Mouse (Mus musculus) spleen, postnatal 0 days (tissue): Measurements from ENCODE around the gene Zfp60. TPM values are rescaled to one million over a fixed set of nuclear protein-coding genes. Genes with fewer than 3 reads are reported as not detected.

Experiments used
- polyA plus RNA-seq: library from polyadenylated mRNA; unstranded; fragments of >200 nt; fragmentation: Nextera tagmentation; extraction: Ambion mirVana; gene quantifications from 2 replicates; pipeline ENCODE4 v1.2.1, GENCODE M21; 2015

Gene Zfp60
- polyA plus RNA-seq: 5.5 and 6.4 TPM in 2 replicates

DNA sequence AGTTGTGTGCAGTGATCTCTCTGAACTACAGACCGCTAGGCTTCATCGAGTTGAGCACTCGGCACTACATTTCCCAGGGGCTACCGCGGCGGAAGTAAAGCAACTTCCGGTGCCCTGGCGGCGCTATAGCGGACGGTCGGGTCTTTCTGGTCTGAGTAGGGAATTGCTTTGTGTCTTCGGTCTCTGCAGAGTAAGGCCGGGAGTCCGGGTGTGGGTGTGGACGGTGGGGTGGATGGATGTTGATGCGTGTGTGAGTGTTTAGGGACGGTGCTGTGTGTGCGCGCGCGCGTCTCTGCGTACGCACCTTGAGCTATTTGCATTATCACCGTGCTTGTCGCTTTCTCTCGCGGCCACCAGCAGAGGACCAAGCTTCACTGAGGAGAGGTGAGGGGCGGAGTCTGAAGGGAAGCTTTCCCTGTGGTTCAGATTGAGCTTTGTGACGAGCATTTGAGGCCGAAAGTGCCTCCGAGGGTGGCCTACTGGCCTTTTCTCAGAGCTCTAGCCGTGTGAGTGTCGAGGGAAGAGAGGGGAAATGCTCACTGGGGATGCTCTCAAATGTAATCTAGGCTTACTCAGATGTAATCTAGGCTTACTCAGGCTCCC, at the start of gene Zfp60:
Gene Zfp60 (plus strand): TSS at position 109 of the 603 bp plus-strand sequence.

DNA sequence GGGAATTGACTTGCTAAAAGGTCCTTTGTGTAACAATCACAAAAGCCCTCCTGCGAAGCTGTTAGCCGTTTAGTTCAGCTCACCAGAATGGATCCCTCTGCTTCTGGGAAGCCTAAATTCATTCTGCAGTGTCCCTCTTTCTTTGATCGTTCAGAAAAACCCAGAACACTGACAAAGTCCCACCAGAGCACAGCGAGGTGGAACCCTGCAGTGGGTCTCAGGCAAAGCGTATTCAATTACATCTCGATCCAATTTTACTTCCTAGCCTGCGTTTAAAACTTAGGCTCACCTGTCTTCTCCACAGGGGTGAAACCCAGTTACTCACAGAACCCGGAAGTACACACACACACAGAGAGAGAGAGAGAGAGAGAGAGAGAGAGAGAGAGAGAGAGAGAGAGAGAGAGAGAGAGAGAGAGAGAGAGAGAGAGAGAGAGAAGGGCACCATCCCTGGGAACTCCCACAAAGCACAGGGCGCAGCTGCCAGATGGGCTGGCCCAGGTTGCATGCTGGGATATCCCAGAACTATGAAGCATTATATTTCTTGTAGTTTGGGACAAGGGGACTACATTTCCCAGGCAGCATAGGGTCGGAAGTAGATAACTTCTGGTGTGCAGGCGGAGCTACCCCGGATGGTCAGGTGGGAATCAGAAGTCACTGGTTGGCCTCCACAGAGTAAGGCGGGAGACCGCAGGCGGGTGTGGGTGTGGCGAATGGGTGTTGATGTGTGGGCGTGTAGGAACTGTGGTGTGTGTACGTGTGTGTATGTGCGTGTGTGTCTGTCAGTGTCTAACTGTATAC, 42.2 kb upstream of the Zfp60 start, which contains the start of gene Zfp607b:
Gene Zfp607b (plus strand): TSS at position 526 of the 798 bp plus-strand sequence.

Other genes with a start within 250 kb of the Zfp60 start
- gene Sertad1, start 244.5 kb upstream of the Zfp60 start, polyA plus RNA-seq: 20.9 and 25.9 TPM in 2 replicates
- gene Prx, start 232.1 kb upstream of the Zfp60 start, polyA plus RNA-seq: 1.2 and 1.3 TPM in 2 replicates
- 0.41 and 0.47 TPM in 2 replicates for gene Hipk4, start 208.1 kb upstream of the Zfp60 start, polyA plus RNA-seq
- gene Pld3, start 178.2 kb upstream of the Zfp60 start, polyA plus RNA-seq: 58.0 and 62.8 TPM in 2 replicates
- 19.0 and 20.5 TPM in 2 replicates for gene 2310022A10Rik, start 178.2 kb upstream of the Zfp60 start, polyA plus RNA-seq
- gene Akt2, start 139.8 kb upstream of the Zfp60 start, polyA plus RNA-seq: 30.8 and 37.9 TPM in 2 replicates
- gene Ttc9b, start 77.5 kb upstream of the Zfp60 start, polyA plus RNA-seq: not detected in 2 replicates
- gene Map3k10, start 56.8 kb upstream of the Zfp60 start, polyA plus RNA-seq: 2.3 and 3.5 TPM in 2 replicates
- 1.4 and 2.1 TPM in 2 replicates for gene Zfp607b, start 42.0 kb upstream of the Zfp60 start, polyA plus RNA-seq
- gene Zfp626, start 75.8 kb downstream of the Zfp60 start, polyA plus RNA-seq: 2.0 TPM in 2 replicates
- gene Zfp59, start 107.2 kb downstream of the Zfp60 start, polyA plus RNA-seq: 2.0 and 2.4 TPM in 2 replicates
- 1.5 and 1.8 TPM in 2 replicates for gene Zfp607a, start 126.1 kb downstream of the Zfp60 start, polyA plus RNA-seq
- gene Zfp974, start 198.1 kb downstream of the Zfp60 start, polyA plus RNA-seq: 2.0 and 2.2 TPM in 2 replicates
- gene Zfp780b, start 247.8 kb downstream of the Zfp60 start, polyA plus RNA-seq: 8.2 and 9.0 TPM in 2 replicates